Mouse (Mus musculus) G1E (cell line): ENCODE data around the gene Hist2h3b.

ENCODE experiments used
- CTCF ChIP-seq: IDR thresholded peaks from 2 replicates; pipeline ENCODE4 v1.5.1; 2012; ENCODE audit warnings: low read depth, low read length, inconsistent platforms, mixed read lengths
- GATA1 ChIP-seq: IDR thresholded peaks from 2 replicates; pipeline ENCODE4 v1.6.1; 2012; ENCODE audit warnings: borderline replicate concordance, low read length, inconsistent platforms, mixed read lengths
- TAL1 ChIP-seq: conservative IDR thresholded peaks from 2 replicates; pipeline ENCODE4 v1.6.1; 2012; ENCODE audit warnings: low read depth, low read length, inconsistent platforms, mixed read lengths

DNA sequence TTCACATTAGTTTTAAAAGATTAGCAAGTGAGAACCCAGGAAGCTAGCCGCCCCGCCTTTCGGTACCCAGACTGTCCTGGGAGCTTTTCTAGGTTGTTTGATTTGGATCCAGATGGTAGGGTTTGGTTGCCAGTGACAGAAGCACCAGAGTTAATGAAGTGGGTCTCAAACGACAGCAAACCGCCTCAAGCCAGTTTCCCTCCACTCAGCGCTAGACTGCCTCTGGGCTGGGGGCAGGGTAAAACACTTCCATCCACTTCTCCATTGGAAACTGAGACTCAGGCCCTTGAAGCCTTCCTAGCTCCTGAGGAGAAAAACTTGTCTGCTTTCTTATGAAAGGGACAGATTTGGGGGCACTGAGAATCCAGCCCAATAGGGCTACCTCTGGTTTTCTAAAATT, 24.2 kb downstream of the Hist2h3b start:
- TF ChIP-seq CTCF (no peak), TAL1 (no peak), GATA1 (no peak)
